Mouse (Mus musculus) 416B (cell line): ENCODE measurements at regions not wholly inside any gene's neighbourhood (a gene's known extent, or its start where the extent isn't known, plus 50 kb on each side); places are given as distances from the start of the nearest gene placed in this dataset.

Source experiments
- DNase-seq: peaks from one replicate; pipeline ENCODE4 v3.0.0; 2011; ENCODE audit warnings: low read depth

DNA sequence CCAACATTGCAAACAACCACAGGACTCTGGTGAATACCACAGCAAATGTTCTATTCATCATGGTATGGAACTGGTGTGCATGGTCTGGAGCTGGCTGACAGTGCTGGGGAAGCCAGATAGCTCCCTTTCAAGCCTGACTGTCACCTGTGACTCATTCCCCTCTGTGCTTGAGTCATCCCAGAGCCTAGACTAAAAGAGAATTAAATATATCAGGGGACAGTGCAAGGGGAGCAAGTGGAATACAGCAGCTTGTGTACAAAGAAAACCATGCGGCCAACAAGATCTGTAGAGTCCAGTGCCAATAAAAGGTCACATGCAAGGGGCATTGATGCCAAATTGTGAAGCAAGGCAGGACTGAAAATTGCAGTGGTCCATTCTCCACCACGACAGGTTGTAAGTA, 117.7 kb downstream of the Pah start:
- DNase-seq, result no peak

DNA sequence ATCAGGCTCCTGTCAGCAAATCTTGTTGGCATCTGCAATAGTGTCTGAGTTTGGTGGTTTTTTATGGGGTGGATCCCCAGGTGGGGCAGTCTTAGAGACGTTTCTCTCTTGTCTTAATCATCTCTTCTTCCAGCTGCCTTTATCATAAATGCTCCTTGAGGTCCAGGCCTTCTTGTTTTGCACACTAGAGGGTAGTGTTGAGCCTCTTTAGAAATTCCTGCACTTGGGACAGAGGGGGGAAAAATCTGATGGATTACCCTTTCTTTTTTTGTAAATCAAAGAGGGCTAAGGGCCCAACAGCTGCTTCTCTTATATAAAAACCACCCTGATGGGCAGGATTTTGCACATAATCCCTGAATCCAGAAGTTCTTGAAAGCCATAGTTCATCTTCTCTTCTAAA, 127.5 kb downstream of the Pah start:
- DNase-seq, result peak; percentile 14

DNA sequence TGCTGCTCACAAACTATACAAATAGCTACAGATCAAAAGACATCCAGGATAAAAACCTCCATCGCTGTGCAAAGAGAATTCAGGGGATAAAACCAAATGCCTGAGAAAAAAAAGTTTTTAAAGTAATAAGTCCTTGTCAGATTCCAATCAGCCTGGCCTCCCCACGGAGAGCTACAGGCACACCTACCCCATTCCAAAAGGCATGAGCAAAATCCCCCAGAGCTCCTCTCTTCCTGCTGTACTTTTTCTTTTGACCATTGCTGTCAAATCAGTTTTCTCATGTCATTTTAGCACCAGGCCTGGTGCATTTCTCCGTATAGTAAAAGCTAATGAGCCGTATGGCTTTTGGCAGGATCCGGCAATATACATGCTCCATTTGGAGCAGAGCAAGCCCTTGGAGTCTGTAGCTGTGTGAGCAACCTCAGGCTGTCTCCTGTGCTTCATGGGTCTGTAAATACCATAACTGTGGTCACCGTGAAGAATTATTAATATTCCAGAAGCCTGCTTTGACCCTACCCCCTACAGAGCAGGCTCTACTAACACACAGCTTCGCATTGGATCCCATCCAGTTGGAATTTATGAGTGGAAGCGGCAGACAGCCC, 130.6 kb downstream of the Pah start:
- no peak for DNase-seq

DNA sequence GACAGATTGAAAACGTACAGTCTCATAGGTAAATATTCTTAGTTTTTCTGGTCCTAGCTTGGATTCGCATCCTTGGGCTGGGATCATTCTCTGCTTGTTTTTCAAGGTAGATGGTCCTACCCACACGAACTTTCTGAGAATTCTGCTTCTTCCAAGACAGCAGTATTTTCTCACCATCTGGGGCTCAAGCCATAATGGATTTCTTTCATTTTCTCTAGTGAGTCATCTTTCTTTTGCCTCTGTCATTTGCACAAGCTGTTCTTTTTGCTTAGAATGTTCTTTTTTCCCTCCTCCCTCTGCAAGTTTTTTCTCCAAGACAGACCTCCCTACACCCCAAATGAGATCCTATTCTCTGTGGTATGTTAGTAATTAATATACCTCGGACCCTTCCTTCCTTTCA, 132.5 kb downstream of the Pah start:
- no peak for DNase-seq

DNA sequence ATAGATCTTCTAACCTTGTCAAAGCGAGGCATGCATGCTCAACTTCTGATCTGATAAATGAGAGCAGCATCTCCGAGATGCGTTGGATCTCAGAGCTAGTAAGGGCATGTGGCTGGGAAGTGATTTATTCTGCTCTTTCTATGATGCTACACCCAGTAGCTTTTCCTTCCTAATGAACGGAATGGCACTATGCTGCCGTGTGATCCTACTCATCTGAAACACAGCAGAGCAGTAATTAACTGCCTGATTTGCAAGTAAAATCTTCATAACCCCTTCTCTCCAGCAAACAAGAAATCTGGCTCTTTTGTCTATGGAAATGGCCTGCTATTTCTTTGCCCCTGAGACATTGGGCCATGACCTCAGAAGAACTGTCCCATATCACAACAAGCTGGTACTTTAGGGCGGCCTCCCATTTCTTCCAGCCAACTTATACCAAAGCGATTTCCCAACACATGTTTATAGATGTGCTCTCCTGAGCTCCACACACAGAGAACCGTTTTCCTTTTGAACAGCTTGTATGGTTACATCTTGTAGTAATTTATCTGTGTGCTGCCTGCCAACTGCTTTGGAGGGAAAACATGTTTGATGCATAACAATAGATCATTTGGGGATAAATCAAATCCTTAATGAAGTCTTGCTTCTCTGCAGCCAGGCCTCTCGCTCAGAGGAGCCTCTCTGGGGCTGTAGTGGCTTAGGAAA, 144.6 kb downstream of the Pah start:
- no peak for DNase-seq

DNA sequence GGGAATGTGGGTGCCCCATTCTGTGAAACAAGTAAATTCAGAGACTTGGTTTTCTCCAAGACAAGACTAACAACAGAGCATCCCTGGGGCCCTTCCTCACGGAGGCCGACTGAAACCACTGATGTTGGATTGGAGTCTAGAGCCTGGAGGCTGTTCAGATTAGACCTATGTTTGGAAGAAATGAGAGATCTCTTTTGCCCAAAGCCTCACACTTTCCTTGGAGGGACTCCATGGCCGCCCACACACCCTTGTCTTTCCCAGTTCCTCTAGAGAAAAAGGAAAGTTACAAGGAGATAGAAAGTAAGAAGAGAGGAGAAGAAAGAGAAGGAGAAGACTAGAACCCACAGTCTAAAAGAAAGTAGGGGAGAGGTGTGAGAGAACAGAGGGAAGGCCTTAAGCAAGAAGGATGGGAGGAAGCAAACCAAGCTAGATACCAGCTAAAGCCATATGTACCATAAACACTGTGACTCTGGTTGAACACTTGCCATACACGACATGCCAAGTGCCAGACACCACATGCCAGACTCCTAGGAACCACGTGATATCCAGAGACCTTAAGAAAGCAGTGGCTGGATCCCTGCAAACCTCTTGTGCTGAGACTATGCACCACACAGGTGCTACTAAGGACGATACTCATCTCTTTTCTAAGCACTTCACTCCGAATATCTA, 145.3 kb downstream of the Pah start:
- no peak for DNase-seq

DNA sequence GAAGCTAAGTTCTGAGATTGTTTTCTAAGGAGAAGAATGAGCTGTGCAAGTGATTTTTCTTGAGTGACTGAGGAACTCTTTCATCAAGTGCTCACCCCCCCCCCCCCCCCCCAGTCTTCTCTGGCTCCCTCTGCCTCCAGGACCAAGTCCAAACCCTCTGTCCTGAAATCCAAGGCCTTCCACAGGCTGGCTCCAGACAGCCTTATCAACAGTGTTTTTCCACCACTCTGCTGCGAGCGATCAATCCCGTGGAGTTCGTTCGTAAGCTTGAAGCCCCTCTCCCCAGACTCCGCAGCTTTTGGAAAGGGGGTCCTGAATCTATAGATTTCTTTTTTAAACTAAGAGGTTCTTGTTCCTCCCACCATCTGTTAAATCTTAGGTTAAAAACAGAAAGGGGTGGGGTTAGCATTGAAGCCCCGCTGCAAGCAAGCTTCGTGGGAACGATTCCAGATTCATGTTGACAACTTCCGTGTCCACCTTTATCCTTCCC, 146.1 kb downstream of the Pah start:
- DNase-seq, result no peak

DNA sequence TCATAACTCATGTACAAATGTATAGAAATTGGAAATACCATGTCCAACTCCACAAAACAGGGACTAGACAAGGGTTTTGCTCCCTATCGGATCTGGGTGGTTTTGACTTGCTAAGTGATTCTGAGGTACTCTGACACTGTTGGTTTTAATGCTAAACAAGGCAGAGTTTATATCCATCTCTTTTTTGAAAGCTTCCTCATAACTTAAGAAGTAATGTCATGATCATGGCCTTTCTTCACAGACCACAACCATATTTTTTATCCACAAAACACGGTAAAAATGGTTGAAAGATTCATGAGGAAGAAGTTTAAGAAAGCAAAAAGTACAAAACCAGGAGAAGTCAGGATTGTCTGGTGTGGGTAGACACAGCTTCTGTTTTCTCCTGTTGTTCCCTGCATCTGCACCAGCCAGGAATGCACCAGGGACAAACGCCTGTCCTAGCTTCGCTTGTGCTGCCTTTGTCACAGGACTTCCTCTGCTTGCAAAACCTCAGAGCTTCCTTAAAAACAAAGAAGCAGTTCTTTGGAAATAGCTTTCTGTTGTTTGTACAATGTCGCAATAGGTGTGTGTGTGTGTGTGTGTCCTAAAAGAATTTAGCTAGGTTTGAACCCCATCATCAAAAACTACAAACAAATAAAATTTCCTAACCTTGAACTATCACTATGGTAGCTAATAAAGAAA, 153.3 kb downstream of the Pah start:
- DNase-seq, result peak; percentile 69

DNA sequence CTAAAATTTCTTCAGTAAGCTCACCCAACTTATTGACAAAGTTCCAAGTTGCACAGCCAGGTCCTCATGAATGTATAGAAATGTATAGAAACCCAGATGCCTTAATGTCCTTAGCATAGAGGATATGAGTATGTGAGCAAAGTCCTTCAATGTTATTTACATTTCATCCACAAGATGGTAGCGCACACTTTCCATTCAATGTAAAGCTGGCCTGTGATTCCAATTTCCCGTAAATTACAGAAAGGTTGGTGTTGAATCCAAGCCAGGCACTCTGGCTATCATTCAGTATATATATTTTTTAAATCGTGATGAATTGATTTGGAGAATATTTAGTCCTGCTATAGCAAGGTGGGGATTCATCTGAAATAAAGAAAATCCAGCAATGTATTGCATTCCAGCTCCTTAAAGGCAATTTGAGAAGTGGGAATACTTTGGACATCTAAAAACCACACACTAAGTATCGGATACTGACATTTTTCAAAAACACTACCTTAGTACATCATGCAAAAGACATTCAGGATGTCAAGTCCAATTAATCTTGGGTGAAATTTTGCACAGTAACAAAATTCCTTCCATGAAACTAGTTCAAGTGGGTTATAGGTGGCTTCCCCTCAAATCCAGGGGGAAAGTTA, 154.6 kb downstream of the Pah start:
- peak; percentile 9 for DNase-seq

DNA sequence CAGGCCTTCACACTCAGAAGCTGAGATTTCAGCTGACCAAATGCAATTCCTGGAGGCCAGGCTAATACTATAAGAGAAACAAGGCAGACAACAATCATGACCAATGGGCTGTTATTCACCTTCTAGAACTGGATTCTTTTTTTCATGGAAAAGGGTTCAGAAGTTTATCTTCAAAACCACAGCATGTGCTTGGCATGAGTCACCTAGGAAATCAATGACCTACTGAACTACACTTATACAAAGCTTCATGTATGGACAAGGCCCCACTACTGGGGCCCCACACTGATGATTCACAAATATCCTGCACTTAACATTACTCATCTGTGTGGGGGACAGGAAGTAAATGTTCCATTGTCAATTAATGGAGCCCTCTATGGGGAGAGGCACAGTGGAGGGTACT, 157.4 kb downstream of the Pah start:
- peak; percentile 26 for DNase-seq

DNA sequence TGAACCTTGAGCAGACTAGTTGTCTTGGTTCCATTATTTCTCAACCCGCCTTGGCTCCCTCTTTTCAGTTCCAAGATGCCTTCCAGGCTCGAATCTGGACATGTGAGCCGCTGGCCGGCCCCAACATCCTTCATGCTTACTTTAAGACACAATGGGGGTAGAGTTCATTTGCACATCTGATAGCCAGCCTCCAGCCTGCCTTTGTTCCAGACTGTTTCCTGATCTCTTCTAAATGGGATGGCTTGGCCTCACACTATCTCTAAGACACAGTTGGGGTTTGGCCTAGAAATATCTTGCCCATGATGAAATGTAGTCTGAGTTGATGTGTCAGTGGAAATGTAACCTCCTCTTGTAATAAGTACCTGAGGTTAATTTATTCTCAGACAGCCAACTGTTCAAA, 164.7 kb downstream of the Pah start:
- no peak for DNase-seq

DNA sequence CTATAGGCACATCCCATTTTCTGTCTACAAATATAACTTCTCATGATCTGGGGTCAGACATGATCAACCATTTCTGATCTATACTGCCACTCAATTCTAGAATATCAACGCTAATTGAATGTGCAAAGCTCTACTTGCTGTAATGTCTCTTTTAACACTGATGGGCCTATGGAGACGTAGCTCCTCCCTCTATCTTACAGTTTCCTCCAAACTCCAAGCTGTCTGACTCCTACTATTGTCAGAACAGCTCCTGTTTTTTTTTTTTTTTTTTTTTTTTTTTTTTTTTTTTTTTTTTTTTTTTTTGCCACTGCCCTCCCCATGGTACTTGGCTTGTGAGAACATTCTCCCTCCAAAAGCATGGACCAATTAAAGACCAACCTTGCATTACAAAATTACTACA, 165.2 kb downstream of the Pah start:
- no peak for DNase-seq

DNA sequence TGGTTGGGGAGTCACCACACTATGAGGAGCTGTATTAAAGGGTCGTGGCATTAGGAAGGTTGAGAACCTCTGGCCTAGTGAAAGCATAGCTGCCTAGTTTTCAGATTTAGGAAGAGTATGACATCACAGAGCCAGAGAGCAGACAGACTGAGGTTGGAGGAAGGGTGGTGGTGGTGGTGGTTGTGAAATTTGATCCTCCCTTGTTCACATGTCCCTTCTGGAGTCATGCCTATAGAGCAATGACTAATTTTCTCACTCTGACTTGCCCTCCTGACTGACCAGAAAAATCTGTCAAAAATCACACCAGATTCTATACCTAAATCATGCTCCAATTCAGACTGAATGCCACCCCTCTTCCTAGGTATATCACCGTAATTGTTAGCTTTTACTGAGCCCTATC, 166.2 kb downstream of the Pah start:
- peak; percentile 32 for DNase-seq

DNA sequence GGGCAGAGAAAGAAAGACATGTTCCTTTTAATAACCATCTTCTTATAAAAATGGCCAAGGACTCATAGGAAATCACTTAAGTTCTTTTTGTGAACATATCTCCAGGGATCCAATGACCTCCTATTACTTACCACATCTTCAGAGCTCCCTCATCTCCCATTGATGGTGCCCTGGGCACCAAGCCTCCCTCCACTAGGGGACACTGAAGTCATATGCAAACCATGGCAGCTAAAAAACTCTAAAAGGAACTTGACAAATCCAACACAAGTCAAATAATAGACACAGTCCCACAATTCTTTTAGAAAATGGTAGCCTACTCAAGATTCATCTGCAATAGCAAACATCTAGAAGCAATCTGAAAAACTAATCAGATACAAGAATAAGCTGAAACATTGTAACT, 167.2 kb upstream of the Igf1 start:
- no peak for DNase-seq

DNA sequence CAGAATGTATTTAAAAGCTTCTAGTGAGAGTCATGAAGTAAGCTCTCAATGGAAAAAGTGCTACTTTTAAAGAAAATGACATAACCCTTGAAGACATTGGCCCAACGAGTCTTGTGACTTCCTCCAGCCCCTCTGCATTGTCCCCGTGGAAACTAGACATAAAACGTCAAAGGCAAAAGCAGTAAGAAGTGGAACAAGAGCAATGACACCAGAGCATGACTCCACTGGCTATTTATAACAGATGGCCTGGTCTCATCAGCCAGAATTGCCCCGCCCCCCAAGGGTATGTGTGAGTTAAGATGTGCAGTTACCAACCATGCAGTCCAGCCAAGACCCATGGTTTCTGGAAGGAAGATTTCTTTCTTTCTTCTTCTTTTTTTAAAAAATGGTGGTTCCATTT, 161.6 kb upstream of the Igf1 start:
- no peak for DNase-seq

DNA sequence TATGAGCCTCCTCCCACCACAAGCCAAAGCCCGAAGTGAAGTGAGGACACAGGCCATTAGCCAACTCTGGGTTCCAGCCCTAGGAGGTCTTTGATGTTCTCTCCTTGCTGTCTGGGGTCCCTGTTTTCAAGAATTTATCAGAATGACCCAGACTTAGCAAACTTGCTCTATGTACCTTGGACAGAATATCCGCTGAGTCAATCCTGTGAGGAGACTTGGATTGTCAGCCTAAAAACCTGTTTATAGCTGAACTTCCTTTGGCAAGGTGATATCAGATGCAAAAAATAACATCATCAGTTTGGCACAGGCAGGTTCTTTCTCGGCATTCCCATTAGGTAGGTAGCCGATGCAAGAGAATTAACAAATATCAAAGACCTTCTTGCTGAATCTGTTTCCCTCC, 146.9 kb upstream of the Igf1 start:
- DNase-seq, result no peak

DNA sequence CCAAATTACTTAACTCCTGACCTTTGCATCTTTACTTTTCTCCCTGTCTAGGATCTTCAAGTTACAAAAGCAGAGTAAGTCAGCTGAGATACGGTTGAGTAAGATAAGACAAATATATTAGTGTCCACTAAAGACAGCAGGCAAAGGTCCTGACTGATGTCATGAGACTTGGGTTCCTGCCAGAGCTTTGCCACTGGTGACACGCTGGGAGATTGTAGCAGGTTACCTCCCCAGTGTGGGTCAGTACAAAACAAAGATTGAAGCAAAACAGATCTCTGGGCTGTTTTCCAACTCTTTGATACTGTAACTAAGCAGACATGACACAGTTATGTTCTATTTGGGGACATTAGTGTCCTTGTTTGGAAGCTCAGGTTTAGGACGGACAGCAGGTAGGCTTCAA, 146.3 kb upstream of the Igf1 start:
- DNase-seq, result no peak

DNA sequence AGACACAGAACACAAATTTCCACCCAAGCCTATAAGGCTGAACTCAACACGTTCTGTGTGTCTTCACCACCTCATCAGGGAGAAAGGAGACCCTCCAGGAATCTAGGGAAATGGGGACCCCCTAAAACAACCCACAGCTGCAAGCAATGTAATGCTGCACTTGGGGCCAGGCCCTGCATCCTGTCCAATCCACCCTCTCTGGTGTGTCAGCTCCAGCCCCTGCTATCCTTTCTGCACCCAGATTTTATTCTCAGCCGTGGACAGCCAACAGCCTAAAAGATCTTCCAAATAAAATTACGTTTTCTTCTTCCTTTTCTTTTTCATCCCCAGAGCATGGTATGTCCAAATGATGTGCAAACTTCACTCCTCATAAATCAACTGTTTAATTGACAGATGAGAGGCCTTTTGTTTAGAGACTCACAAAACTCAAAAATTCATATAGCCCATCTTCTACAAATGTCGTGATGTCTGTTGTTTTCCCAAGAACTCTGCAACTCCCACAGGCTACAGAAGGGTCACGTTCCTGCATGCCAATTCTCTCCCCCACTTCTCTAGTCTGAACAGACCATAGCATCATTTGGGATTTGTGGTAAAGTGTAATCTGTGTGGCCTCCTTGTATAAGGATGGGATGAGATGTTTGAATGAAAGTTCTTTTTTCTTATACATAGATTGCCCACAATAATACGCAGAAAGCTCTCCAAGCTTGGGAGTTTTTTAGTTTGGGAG, 142.0 kb upstream of the Igf1 start:
- no peak for DNase-seq

DNA sequence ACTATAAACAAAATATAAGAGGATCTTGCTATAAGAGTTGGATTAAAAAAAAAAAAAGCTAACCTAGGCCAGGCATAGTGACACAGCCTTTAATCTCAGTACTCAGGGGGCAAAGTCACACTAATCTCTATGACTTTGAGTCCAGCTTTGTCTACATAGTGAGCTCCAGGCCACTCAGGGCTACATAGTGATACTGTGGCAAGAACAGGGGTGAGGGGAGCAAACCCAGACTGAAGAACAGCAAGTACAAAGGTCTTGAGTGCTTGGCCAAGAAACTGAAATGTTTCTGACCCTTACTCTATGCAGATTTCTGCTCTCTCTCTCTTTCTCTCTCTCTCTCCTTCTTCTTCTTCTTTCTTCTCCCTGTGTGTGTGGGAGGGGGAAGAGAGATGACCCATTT, 140.9 kb upstream of the Igf1 start:
- no peak for DNase-seq

DNA sequence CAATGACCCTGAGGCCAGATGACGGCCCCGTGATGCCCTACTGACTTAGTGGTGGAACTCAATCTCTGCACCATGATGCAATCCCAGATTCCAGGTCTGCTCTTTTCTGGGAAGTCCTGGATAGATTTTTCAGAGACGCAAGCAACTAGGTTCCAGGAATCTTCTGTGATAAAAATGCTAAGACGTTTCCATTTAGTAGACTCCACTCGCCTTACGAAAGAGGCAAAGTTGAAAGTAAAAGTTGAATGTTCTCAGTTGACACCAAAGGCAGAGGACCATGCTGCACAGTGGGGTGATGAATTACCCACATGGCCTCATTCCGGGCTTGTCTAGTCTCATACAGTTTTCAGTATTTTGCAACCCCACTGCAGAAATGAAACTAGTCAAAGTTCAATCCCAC, 139.6 kb upstream of the Igf1 start:
- no peak for DNase-seq

DNA sequence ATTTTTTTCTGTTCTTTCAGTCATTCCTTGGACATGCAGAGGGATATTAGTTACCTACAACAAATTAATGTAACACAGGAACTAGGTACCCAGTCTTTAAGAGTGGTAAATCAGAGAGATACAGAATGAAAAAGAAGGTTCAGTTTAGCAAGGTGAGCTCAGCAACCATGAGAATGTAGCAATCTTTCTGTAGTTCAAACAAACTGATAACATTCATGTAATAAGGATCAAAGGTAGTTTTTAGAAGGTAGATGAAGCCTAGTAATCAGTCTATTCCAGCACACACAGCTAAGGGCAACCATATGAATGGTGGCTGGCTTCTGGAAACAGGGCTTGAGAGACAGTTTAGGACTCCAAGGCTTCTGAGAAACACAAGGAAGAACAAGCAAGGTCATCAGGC, 138.1 kb upstream of the Igf1 start:
- DNase-seq, result no peak

DNA sequence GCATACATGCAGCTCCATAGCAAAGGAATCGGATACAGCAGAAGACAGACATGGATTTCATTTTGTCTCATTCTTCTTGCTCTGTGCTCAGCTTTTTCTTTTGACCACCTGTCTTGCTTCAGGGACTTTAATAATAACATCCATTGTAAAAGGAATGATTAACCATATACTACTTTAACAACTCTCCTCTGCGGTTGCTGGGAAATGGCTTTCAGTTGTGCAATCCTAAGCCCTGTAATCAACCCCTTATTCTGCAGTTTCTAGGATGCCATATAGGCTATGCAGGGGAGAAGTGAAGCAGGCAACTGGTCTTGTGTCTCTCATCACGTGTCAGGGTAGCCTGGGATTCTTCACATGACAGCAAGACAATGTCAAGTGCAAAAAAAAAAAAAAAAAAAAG, 135.8 kb upstream of the Igf1 start:
- no peak for DNase-seq
